Mouse (Mus musculus) neural tube, embryonic 14.5 days (tissue): Measurements from ENCODE around the gene Pitx2. TPM values are rescaled to one million over a fixed set of nuclear protein-coding genes. Genes with fewer than 3 reads are reported as not detected.

ENCODE experiments used
- ATAC-seq: fragments of 200-750 bp; cut with Nextera tagmentation; 2 replicates; pipeline ENCODE4 v1.8.0; 2017; ENCODE audit warnings: low read depth, mild to moderate bottlenecking, moderate TSS enrichment, moderate library complexity
- H3K27ac ChIP-seq: fragments of 300-500 bp; sonication (generic); 2 replicates; pipeline ENCODE4 v1.5.1; 2014; ENCODE audit warnings: low read depth, mild to moderate bottlenecking, control low read depth, low read length, moderate library complexity, mixed read lengths
- H3K27me3 ChIP-seq: fragments of 300-500 bp; sonication (generic); 2 replicates; pipeline ENCODE4 v1.6.1; 2014; ENCODE audit warnings: low read length; ENCODE audit not compliant: control insufficient read depth, insufficient read depth
- H3K36me3 ChIP-seq: fragments of 300-500 bp; sonication (generic); 2 replicates; pipeline ENCODE4 v1.6.1; 2014; ENCODE audit warnings: low read length, mixed read lengths; ENCODE audit not compliant: control insufficient read depth, insufficient read depth
- H3K4me1 ChIP-seq: fragments of 300-500 bp; sonication (generic); 2 replicates; pipeline ENCODE4 v1.6.1; 2014; ENCODE audit warnings: low read length; ENCODE audit not compliant: control insufficient read depth, insufficient read depth
- H3K4me2 ChIP-seq: fragments of 300-500 bp; sonication (generic); 2 replicates; pipeline ENCODE4 v1.6.1; 2014; ENCODE audit warnings: mild to moderate bottlenecking, low read depth, low read length, control low read depth
- H3K4me3 ChIP-seq: fragments of 300-500 bp; sonication (generic); 2 replicates; pipeline ENCODE4 v1.5.1; 2014; ENCODE audit warnings: low read depth, low read length, control low read depth, mixed read lengths
- H3K9ac ChIP-seq: fragments of 300-500 bp; sonication (generic); replicated peaks from 2 replicates; pipeline ENCODE4 v1.6.1; 2014; ENCODE audit warnings: low read depth, mild to moderate bottlenecking, control low read depth, low read length, mixed read lengths
- H3K9me3 ChIP-seq: fragments of 300-500 bp; sonication (generic); 2 replicates; pipeline ENCODE4 v1.6.1; 2016; ENCODE audit warnings: low read length; ENCODE audit not compliant: control insufficient read depth
- WGBS: fragments of 180-500 bp; shearing (Covaris S2); extraction: QIAGEN DNeasy Blood & Tissue Kit; methylation state at CpG from one replicate; pipeline ENCODE4 v1.1.7; 2014; 5-methylcytosine and 5-hydroxymethylcytosine counted together
- polyA plus RNA-seq: library from polyadenylated mRNA; unstranded; fragments of >200 nt; fragmentation: Nextera tagmentation; extraction: Ambion mirVana; gene quantifications from 2 replicates; pipeline ENCODE4 v1.2.1, GENCODE M21; 2014

Pitx2 gene
- polyA plus RNA-seq, result 4.5 and 5.0 TPM in 2 replicates

- Histone ChIP-seq H3K9me3 (no peaks in the 10 kb centered on the region), H3K4me1 (peaks cover 14% of the 10 kb centered on the region), H3K27ac (no peak within 1 kb of the TSS), H3K36me3 (no peaks in the 10 kb centered on the region), H3K9ac (no peak within 1 kb of the TSS), H3K4me2 (peak within 1 kb of the TSS; percentile 41), H3K4me3 (peak within 1 kb of the TSS; percentile 22; the same call in 1 of the 2 replicates), H3K27me3 (peaks cover 57% of the 10 kb centered on the region)
- WGBS, result under 1% methylated on average over 57 of the region's 60 CpGs
- peak; percentile 66; the same call in 1 of the 2 replicates for ATAC-seq
These were observed at the start of gene Pitx2 for GRCm38 (mm10) chr3:129199609-129200500. Gene Pitx2, plus strand, starts transcription at chr3:129199878.

DNA sequence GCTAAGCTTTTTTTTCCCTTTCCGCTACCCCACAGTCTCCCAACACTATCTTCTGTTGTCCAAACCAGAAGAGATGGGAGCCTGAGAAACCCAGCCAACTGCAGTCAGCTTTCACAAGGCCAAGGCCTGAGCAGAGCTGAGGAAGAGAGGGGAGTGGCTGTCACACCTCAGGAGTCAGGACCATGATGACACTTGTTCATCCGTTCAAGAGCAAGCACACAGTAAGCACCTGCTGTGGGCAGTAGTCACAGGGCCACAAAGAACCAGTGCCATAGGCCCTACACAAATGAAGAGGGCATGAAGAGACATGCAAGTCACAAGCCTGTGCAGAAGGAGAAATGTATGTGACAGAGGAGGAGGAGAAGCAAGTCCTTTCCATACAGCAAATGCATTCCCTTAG lies 49.7 kb upstream of the Pitx2 start:
- no peak overlapping the region for H3K4me3 ChIP-seq
- 89% methylated on average over 2 of the region's 2 CpGs for WGBS
- H3K9ac ChIP-seq, result no peak overlapping the region
- no peak for ATAC-seq
- no peak overlapping the region for H3K27ac ChIP-seq
- H3K9me3 ChIP-seq, result no peaks in the 10 kb centered on the region
- H3K4me1 ChIP-seq, result no peaks in the 10 kb centered on the region
- H3K36me3 ChIP-seq, result no peaks in the 10 kb centered on the region
- H3K27me3 ChIP-seq, result no peaks in the 10 kb centered on the region
- H3K4me2 ChIP-seq, result no peak overlapping the region

DNA sequence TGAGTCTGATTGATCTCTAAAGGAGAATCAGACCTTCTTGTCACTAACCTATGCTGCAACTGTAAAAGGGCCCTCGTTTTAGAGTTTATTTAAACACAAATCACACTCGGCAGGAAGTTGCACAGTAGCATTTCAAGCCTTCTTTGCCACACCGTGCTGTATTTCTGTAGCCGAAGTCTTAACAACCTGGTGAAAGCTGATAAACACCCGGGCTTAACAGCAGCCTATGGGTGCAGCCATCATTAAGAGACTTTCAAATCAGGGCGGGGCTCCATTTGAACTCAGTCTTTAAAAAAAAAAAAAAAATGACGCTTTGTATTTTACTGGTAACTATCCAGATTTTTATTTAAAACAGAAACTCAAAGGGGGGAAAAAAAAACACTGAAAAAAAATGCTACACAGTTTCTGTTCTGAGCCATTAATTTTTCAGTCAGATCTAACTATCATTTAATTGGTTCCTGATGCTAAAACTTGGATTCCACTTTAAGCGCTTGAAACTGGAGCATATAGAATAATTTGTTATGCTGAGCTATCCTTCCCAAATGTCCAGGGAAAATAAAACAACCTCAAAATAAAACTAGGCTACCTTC lies 48.5 kb upstream of the Pitx2 start:
- no peak for ATAC-seq

DNA sequence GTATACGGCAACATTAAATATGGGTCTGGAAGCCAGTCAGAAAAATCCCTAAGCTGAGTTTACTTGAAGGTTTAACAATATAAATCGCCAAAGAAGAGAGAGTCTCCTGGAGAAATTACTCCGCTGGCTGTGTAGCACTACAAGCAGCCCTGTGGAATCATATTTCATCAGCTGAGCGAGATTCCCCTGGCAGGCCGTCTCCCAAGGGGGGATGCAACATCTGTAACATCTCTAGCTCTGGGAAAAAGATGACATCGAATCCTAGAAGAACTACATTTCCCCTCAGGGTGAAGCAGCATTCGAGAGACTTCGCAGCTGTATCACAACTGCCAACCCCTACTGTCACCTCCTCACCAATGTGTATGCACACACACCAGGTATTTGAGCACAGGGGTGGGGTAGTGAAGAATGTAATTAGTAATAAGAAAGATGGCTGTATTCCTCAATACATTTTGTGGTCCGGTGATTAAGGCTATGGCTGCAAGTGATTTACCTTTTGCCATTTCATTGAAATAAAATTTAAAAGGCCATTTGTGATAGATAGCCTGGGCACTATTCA lies 40.8 kb upstream of the Pitx2 start:
- 43% methylated on average over 9 of the region's 9 CpGs for WGBS
- Histone ChIP-seq H3K27me3 (no peaks in the 10 kb centered on the region), H3K36me3 (no peaks in the 10 kb centered on the region), H3K4me1 (no peaks in the 10 kb centered on the region), H3K9ac (no peak overlapping the region), H3K27ac (no peak overlapping the region), H3K4me3 (no peak overlapping the region), H3K4me2 (no peak overlapping the region), H3K9me3 (no peaks in the 10 kb centered on the region)
- peak; percentile 32 for ATAC-seq

More for the DNA sequence above, 48.5 kb upstream of the Pitx2 start:
- H3K4me1 ChIP-seq, result no peaks in the 10 kb centered on the region
- 62% methylated on average over 8 of the region's 8 CpGs for WGBS
- no peaks in the 10 kb centered on the region for H3K9me3 ChIP-seq
- no peak overlapping the region for H3K9ac ChIP-seq
- H3K4me2 ChIP-seq, result no peak overlapping the region
- no peak overlapping the region for H3K27ac ChIP-seq
- no peaks in the 10 kb centered on the region for H3K27me3 ChIP-seq
- H3K36me3 ChIP-seq, result no peaks in the 10 kb centered on the region
- H3K4me3 ChIP-seq, result no peak overlapping the region

- H3K4me2 ChIP-seq, result no peak overlapping the region
- no peaks in the 10 kb centered on the region for H3K4me1 ChIP-seq
- no peaks in the 10 kb centered on the region for H3K27me3 ChIP-seq
- no peak overlapping the region for H3K4me3 ChIP-seq
- no peak overlapping the region for H3K9ac ChIP-seq
- no peaks in the 10 kb centered on the region for H3K36me3 ChIP-seq
- H3K9me3 ChIP-seq, result no peaks in the 10 kb centered on the region
- no peak for ATAC-seq
- WGBS, result 88% methylated on average over 11 of the region's 11 CpGs
- no peak overlapping the region for H3K27ac ChIP-seq
These were observed 38.2 kb upstream of the Pitx2 start for GRCm38 (mm10) chr3:129161333-129162035.

DNA sequence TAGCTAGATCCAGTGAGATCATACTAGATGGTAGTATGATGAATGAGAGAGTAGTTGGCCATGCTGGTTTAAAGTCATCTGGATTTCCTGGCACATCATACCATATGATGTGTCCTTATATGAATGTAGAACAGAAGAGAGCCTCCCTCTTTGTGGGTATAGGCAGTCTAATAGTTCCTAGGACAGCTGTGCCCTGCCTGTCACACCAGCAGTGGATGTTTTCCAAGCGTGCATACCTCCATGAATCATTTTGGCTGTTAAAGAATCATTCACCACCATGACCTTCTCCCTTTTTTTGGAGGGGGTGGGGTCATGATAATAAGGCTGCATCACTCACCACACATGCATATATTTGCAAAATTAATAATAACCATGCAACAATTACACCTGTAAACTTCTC lies 35.4 kb upstream of the Pitx2 start:
- 60% methylated on average over 1 of the region's 1 CpGs for WGBS
- H3K4me2 ChIP-seq, result no peak overlapping the region

DNA sequence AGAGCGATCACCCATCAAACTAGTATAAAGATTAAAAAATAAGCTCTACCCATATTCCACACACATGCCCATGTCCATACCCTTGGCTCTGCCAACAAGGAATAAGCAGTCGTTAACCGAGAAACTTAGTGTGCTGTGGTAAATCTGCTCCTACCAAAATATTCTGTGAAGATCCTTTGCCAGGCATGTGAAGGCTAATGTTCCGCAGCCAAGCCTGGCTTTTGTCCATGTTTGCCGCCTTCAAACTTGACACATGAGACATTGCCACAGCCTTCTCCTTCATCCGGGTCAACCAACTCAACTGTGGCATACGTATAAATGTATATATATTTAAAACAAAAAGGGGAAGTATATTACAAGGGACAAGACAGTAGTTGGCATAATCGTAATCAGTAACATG lies 34.0 kb upstream of the Pitx2 start:
- H3K27me3 ChIP-seq, result no peaks in the 10 kb centered on the region
- no peaks in the 10 kb centered on the region for H3K4me1 ChIP-seq
- H3K4me2 ChIP-seq, result no peak overlapping the region
- no peak overlapping the region for H3K27ac ChIP-seq
- no peak for ATAC-seq
- 89% methylated on average over 8 of the region's 8 CpGs for WGBS
- no peaks in the 10 kb centered on the region for H3K9me3 ChIP-seq
- no peak overlapping the region for H3K9ac ChIP-seq
- H3K36me3 ChIP-seq, result no peaks in the 10 kb centered on the region
- no peak overlapping the region for H3K4me3 ChIP-seq

More for the DNA sequence above, 35.4 kb upstream of the Pitx2 start:
- Histone ChIP-seq H3K36me3 (no peaks in the 10 kb centered on the region), H3K9ac (no peak overlapping the region), H3K27me3 (no peaks in the 10 kb centered on the region), H3K4me1 (no peaks in the 10 kb centered on the region), H3K9me3 (no peaks in the 10 kb centered on the region), H3K27ac (no peak overlapping the region), H3K4me3 (no peak overlapping the region)
- ATAC-seq, result no peak

DNA sequence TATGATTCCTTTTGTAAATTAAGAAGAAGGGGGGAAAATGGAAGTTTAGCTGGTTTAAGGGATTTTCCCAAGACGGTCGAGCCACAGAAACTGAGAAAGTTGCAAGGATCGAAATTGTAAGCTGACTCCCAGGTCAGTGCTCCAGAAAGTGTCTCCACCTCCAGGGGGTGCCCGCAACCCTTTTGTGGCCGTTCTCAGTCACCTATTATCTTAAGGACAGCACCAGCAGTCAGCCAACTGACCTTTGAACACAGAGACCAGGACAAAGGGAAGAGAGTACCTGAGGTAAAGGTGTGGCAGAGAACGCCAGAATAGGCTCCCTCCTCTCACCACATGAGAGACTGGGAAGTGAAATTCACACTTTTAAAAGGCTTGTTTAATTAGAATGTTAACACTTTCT lies 33.0 kb upstream of the Pitx2 start:
- Histone ChIP-seq H3K9me3 (no peaks in the 10 kb centered on the region), H3K36me3 (no peaks in the 10 kb centered on the region), H3K27ac (no peak overlapping the region), H3K27me3 (no peaks in the 10 kb centered on the region), H3K4me2 (no peak overlapping the region), H3K4me1 (no peaks in the 10 kb centered on the region), H3K9ac (no peak overlapping the region), H3K4me3 (no peak overlapping the region)
- WGBS, result 10% methylated on average over 6 of the region's 6 CpGs
- ATAC-seq, result no peak
